Mouse (Mus musculus) lung, postnatal 0 days (tissue): Measurements from ENCODE around the gene Zfp472. TPM values are rescaled to one million over a fixed set of nuclear protein-coding genes. Genes with fewer than 3 reads are reported as not detected.

ENCODE experiments used
- ATAC-seq: fragments of 200-750 bp; cut with Nextera tagmentation; 2 replicates; pipeline ENCODE4 v1.8.0; 2017; ENCODE audit warnings: moderate library complexity
- DNase-seq: peaks from one replicate; pipeline ENCODE4 v3.0.0-alpha.2; 2016; ENCODE audit warnings: low spot score
- H3K27ac ChIP-seq: fragments of 300-500 bp; sonication (generic); 2 replicates; pipeline ENCODE4 v1.5.1; 2014; ENCODE audit warnings: antibody characterized with exemption, mild to moderate bottlenecking, low read length, mixed read lengths
- H3K27me3 ChIP-seq: fragments of 300-500 bp; sonication (generic); replicated peaks from 2 replicates; pipeline ENCODE4 v1.6.1; 2014; ENCODE audit warnings: low read length, mixed read lengths; ENCODE audit not compliant: insufficient read depth
- H3K36me3 ChIP-seq: fragments of 300-500 bp; sonication (generic); 2 replicates; pipeline ENCODE4 v1.6.1; 2014; ENCODE audit warnings: low read length, mixed read lengths; ENCODE audit not compliant: insufficient read depth
- H3K4me1 ChIP-seq: fragments of 300-500 bp; sonication (generic); 2 replicates; pipeline ENCODE4 v1.6.1; 2014; ENCODE audit warnings: antibody characterized with exemption, low read depth, low read length, mixed read lengths; ENCODE audit not compliant: insufficient read depth
- H3K4me2 ChIP-seq: fragments of 300-500 bp; sonication (generic); replicated peaks from 2 replicates; pipeline ENCODE4 v1.6.1; 2014; ENCODE audit warnings: low read depth, mild to moderate bottlenecking, low read length, moderate library complexity, mixed read lengths
- H3K4me3 ChIP-seq: fragments of 300-500 bp; sonication (generic); 2 replicates; pipeline ENCODE4 v1.5.1; 2014; ENCODE audit warnings: low read depth, low read length
- H3K9ac ChIP-seq: fragments of 300-500 bp; sonication (generic); replicated peaks from 2 replicates; pipeline ENCODE4 v1.6.1; 2014; ENCODE audit warnings: low read depth, mild to moderate bottlenecking
- H3K9me3 ChIP-seq: fragments of 300-500 bp; sonication (generic); 2 replicates; pipeline ENCODE4 v1.6.1; 2016; ENCODE audit warnings: low read length, mixed read lengths
- CTCF ChIP-seq: IDR thresholded peaks from 2 replicates; pipeline ENCODE4 v1.5.1; 2016; ENCODE audit warnings: antibody characterized with exemption, mild to moderate bottlenecking
- EP300 ChIP-seq: IDR thresholded peaks from 2 replicates; pipeline ENCODE4 v1.6.1; 2016; ENCODE audit warnings: antibody characterized with exemption, mild to moderate bottlenecking, control low read depth
- WGBS: fragments of 180-500 bp; shearing (Covaris S2); extraction: QIAGEN DNeasy Blood & Tissue Kit; methylation state at CpG from one replicate; pipeline ENCODE4 v1.1.7; 2014; 5-methylcytosine and 5-hydroxymethylcytosine counted together
- polyA plus RNA-seq: library from polyadenylated mRNA; unstranded; fragments of >200 nt; fragmentation: Nextera tagmentation; extraction: Ambion mirVana; gene quantifications from 2 replicates; pipeline ENCODE4 v1.2.1, GENCODE M21; 2015

The Zfp472 gene
- polyA plus RNA-seq, 1 experiment from 2014 or later: 7.8 TPM

DNA sequence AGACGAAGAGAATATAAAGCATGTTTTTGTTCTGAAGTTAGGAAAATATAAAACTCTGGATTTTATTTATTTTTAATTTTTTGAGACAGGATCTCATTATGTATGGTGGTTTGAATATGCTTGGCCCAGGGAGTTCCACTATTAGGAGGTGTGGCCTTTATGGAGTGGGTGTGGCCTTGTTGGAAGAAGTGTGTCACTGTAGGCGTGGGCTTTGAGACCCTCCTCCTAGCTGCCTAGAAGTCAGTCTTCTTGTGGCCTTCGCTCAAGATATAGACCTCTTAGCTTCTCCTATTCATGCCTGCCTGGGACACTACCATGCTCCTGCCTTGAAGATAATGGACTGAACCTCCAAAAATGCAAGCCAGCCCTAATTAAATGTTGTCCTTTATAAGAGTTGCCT lies 15.5 kb upstream of the Zfp472 start:
- TF ChIP-seq EP300 (no peak), CTCF (no peak)
- H3K36me3 ChIP-seq: no peaks in the 10 kb centered on the region
- H3K4me3 ChIP-seq: no peak overlapping the region
- no peak for ATAC-seq
- no peak overlapping the region for H3K9ac ChIP-seq
- no peak overlapping the region for H3K27ac ChIP-seq
- WGBS: 83% methylated on average over 3 of the region's 3 CpGs
- no peak overlapping the region for H3K4me2 ChIP-seq
- no peaks in the 10 kb centered on the region for H3K27me3 ChIP-seq
- no peaks in the 10 kb centered on the region for H3K9me3 ChIP-seq
- DNase-seq: no peak
- peaks cover 12% of the 10 kb centered on the region for H3K4me1 ChIP-seq

DNA sequence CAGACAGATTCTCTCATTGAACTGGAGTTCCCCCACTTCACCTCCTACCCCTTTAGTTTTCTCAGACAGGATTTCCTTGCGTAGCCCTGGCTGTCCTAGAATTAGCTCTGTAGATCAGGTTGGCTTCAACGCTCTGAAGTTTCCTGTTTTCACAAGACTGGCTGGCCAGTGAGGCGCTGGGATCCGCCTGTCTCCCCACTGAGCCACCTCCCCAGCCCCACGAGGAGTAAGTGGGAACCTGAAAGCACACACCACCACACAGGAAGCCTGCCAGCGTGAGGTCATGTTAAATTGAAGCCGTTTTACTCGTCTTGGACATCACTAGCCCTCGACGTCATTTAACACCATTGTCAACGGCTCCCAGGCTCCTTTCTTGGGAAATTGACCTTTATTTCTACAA lies 14.6 kb upstream of the Zfp472 start:
- H3K9ac ChIP-seq: no peak overlapping the region
- no peaks in the 10 kb centered on the region for H3K27me3 ChIP-seq
- no peaks in the 10 kb centered on the region for H3K9me3 ChIP-seq
- peaks cover 12% of the 10 kb centered on the region for H3K4me1 ChIP-seq
- DNase-seq (no peak), ATAC-seq (no peak)
- no peaks in the 10 kb centered on the region for H3K36me3 ChIP-seq
- H3K4me3 ChIP-seq: no peak overlapping the region
- H3K27ac ChIP-seq: no peak overlapping the region
- 74% methylated on average over 11 of the region's 11 CpGs for WGBS
- TF ChIP-seq CTCF (no peak), EP300 (no peak)
- no peak overlapping the region for H3K4me2 ChIP-seq

DNA sequence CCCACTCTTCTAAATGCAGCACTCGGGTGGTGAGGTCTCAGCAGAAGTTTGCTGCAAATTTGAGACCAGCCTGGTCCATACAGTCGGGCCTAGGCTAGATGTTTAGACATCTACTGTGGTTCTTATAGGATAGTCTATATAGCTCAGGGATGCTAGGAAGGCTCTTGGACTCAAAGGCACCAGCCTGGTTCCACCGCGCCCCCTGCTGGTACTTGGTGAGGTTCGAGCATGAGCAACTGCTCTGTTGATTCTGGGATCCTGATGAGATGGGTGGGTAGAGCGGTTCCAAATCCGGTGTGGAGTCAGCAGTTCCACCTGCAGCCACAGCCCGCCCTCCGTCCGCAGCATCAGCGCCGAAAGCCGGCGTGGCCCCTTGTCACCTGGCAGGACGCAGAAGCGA lies 14.2 kb upstream of the Zfp472 start:
- ATAC-seq: no peak
- TF ChIP-seq CTCF (peak; percentile 91), EP300 (no peak)

DNA sequence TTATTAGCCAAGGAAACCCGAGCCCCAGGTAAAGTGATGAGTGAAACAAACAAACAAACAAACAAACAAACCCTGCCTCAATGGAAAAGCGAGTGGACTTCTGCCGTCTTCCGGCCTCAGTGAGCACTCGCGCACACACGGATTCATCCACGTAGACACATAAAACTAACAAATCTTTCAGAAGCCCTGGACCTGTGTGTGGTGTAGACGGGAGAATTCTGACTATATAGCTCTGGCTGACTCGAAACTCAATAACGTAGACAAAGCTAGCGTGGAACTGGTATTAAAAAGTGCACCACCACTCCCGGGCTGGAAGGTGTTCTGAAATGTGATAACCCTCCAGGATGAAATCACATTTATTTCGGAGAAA lies 376 bp upstream of the Zfp472 start:
- TF ChIP-seq EP300 (no peak), CTCF (no peak)
- Histone ChIP-seq H3K4me2 (peak overlapping the region; percentile 71), H3K4me3 (peak overlapping the region; percentile 59), H3K9me3 (no peaks in the 10 kb centered on the region), H3K27ac (peak overlapping the region; percentile 83), H3K4me1 (no peaks in the 10 kb centered on the region; the same call in 1 of the 2 replicates), H3K36me3 (no peaks in the 10 kb centered on the region), H3K27me3 (no peaks in the 10 kb centered on the region), H3K9ac (peak overlapping the region; percentile 56)
- under 1% methylated on average over 14 of the region's 14 CpGs for WGBS
- peak; percentile 48 for ATAC-seq
- DNase-seq: no peak

More for the DNA sequence above, 14.2 kb upstream of the Zfp472 start:
- H3K36me3 ChIP-seq: no peaks in the 10 kb centered on the region
- no peak overlapping the region for H3K27ac ChIP-seq
- no peak overlapping the region for H3K4me3 ChIP-seq
- 27% methylated on average over 16 of the region's 16 CpGs for WGBS
- DNase-seq: peak; percentile 85
- H3K9me3 ChIP-seq: no peaks in the 10 kb centered on the region
- no peak overlapping the region for H3K4me2 ChIP-seq
- H3K9ac ChIP-seq: no peak overlapping the region
- peaks cover 8% of the 10 kb centered on the region for H3K4me1 ChIP-seq
- H3K27me3 ChIP-seq: no peaks in the 10 kb centered on the region

DNA sequence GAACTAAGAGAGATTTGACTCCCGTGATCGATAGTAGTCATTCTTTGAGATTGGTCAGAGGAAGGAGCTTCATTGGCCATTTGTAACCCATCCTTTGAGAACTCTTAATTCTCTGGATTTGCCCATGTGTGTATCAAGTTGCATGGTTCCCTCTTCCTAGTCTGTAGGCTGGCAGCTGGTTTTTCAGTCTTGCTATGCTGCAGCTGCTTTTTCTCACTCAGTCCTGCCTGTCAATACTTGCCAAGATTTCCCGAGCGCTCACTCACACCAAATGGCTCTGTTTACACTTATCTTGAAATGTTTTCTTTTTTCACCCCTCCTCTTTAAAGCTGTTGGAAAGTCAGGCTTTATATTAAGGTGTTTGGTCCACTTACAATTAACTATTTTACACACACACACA lies 15.7 kb downstream of the Zfp472 start:
- H3K9ac ChIP-seq: no peak overlapping the region
- H3K27ac ChIP-seq: no peak overlapping the region
- ATAC-seq: no peak
- TF ChIP-seq CTCF (no peak), EP300 (no peak)
- DNase-seq: no peak
- no peak overlapping the region for H3K4me2 ChIP-seq
- H3K4me3 ChIP-seq: no peak overlapping the region
- WGBS: 72% methylated on average over 4 of the region's 4 CpGs
- H3K4me1 ChIP-seq: no peaks in the 10 kb centered on the region
- H3K36me3 ChIP-seq: peaks cover 18% of the 10 kb centered on the region
- H3K27me3 ChIP-seq: no peaks in the 10 kb centered on the region
- no peaks in the 10 kb centered on the region for H3K9me3 ChIP-seq

DNA sequence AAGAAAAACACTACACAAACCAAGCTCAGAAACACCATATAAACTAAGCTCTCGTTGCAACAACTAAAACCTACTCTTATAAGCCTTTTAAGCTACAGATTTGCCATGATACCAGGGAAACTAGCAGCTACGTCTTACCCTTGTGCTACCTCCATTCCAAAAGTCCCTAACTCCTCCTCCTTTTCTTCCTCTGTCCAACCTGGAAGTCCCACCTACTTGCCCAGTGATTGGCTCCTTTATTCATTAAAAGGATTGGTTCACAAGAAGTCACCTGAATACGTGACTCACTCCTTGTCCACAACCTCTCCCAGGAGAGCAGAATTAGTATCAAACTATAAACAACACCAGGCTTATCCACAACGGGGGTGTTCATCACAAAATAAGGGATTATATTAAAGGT lies 20.7 kb downstream of the Zfp472 start:
- WGBS: 72% methylated on average over 4 of the region's 4 CpGs
- Histone ChIP-seq H3K4me1 (no peaks in the 10 kb centered on the region), H3K36me3 (no peaks in the 10 kb centered on the region), H3K9me3 (no peaks in the 10 kb centered on the region), H3K27me3 (no peaks in the 10 kb centered on the region), H3K4me2 (no peak overlapping the region), H3K4me3 (no peak overlapping the region), H3K9ac (no peak overlapping the region), H3K27ac (no peak overlapping the region)
- ATAC-seq (no peak), DNase-seq (no peak)
- TF ChIP-seq CTCF (no peak), EP300 (no peak)
